Mouse (Mus musculus): ENCODE results near the gene Dhx16.

GRCm38 (mm10) chr17:35838570-35838969, 41.0 kb upstream of the Dhx16 start:
- TF ChIP-seq CTCF (IDR thresholded peaks at IDR 0.05; ENCODE audit: low read depth): no peak
- no peak; the same call in 1 of the 2 replicates for TF ChIP-seq EP300 (IDR thresholded peaks at IDR 0.05; ENCODE audit: low read depth)
